Mouse (Mus musculus) embryo, embryonic 10.5 days (tissue): Measurements from ENCODE around the gene Lect2.

Experiments
- DNase-seq: peaks from one replicate; pipeline ENCODE4 v3.0.0-alpha.2; 2015; ENCODE audit warnings: low spot score

Lect2 gene

GRCm38 (mm10) chr13:56556701-56557100 lies 8.4 kb upstream of the Lect2 start:
- DNase-seq: no peak

- DNase-seq: peak; percentile 77
These were observed 7.7 kb upstream of the Lect2 start for GRCm38 (mm10) chr13:56555957-56556356.

GRCm38 (mm10) chr13:56554409-56554808 lies 6.1 kb upstream of the Lect2 start:
- DNase-seq: peak; percentile 85

- DNase-seq: no peak
These were observed 5.6 kb upstream of the Lect2 start for GRCm38 (mm10) chr13:56553923-56554322.

- DNase-seq: no peak
These were observed 3.4 kb upstream of the Lect2 start for GRCm38 (mm10) chr13:56551661-56552060.

GRCm38 (mm10) chr13:56550574-56550973 lies 2.3 kb upstream of the Lect2 start:
- DNase-seq: no peak

GRCm38 (mm10) chr13:56549364-56549763 lies 1.1 kb upstream of the Lect2 start:
- DNase-seq: no peak

- DNase-seq: no peak
These were observed 3.3 kb downstream of the Lect2 start for GRCm38 (mm10) chr13:56544956-56545355.

GRCm38 (mm10) chr13:56543805-56544204 lies 4.5 kb downstream of the Lect2 start:
- no peak for DNase-seq

- DNase-seq: no peak
These were observed 8.5 kb downstream of the Lect2 start for GRCm38 (mm10) chr13:56539846-56540245.

GRCm38 (mm10) chr13:56537026-56537425 lies 11.3 kb downstream of the Lect2 start:
- DNase-seq: no peak

- DNase-seq: no peak
These were observed 12.7 kb downstream of the Lect2 start for GRCm38 (mm10) chr13:56535570-56535969.

GRCm38 (mm10) chr13:56534931-56535330 lies 13.4 kb downstream of the Lect2 start:
- DNase-seq: no peak

- DNase-seq: no peak
These were observed 18.6 kb downstream of the Lect2 start for GRCm38 (mm10) chr13:56529685-56530084.

- no peak for DNase-seq
These were observed 19.3 kb downstream of the Lect2 start for GRCm38 (mm10) chr13:56529031-56529430.

GRCm38 (mm10) chr13:56528281-56528680 lies 20.0 kb downstream of the Lect2 start:
- no peak for DNase-seq

- DNase-seq: no peak
These were observed 20.5 kb downstream of the Lect2 start for GRCm38 (mm10) chr13:56527846-56528245.

GRCm38 (mm10) chr13:56526871-56527270 lies 21.4 kb downstream of the Lect2 start:
- DNase-seq: no peak

GRCm38 (mm10) chr13:56522821-56523167 lies 25.5 kb downstream of the Lect2 start:
- DNase-seq: no peak

GRCm38 (mm10) chr13:56522081-56522820 lies 26.1 kb downstream of the Lect2 start, which contains the start of gene Fbxl21:
TSS of gene Fbxl21 (plus strand) at chr13:56522472.
- DNase-seq: peak; percentile 93

GRCm38 (mm10) chr13:56516816-56517215 lies 31.5 kb downstream of the Lect2 start:
- DNase-seq: no peak

- DNase-seq: no peak
These were observed 32.0 kb downstream of the Lect2 start for GRCm38 (mm10) chr13:56516311-56516710.

- no peak for DNase-seq
These were observed 34.7 kb downstream of the Lect2 start for GRCm38 (mm10) chr13:56513595-56513994.

- no peak for DNase-seq
These were observed 38.5 kb downstream of the Lect2 start for GRCm38 (mm10) chr13:56509796-56510195.
